Mouse (Mus musculus) liver, adult 2 months (tissue): ENCODE measurements around the gene Phf12.

ENCODE experiments used
- CTCF ChIP-seq: fragments of 200-500 bp; IDR thresholded peaks from 2 replicates; pipeline ENCODE4 v1.5.1; 2011; ENCODE audit warnings: low read depth, low read length, control low read depth
- POLR2A ChIP-seq: fragments of 200-500 bp; IDR thresholded peaks from 2 replicates; pipeline ENCODE4 v1.6.1; 2011; ENCODE audit warnings: low read length, control low read depth; ENCODE audit not compliant: insufficient read depth; ENCODE audit errors: extremely low read depth

GRCm38 (mm10) chr11:77942230-77942629 is 40.3 kb upstream of the Phf12 start:
- TF ChIP-seq POLR2A (no peak), CTCF (no peak)
